Mouse (Mus musculus) thymus, postnatal 10 days (tissue): ENCODE data around the gene Jakmip3.

ENCODE experiments used
- DNase-seq, 2 experiments: peaks; one replicate each; pipeline ENCODE4 v3.0.0; 2021; ENCODE audit warnings: low spot score in 2 of 2

Jakmip3 gene

GRCm38 (mm10) chr7:139031215-139031614 is 90.7 kb downstream of the Jakmip3 start:
- no peak for DNase-seq

- no peak for DNase-seq
Observed at GRCm38 (mm10) chr7:139063406-139063805, 122.9 kb downstream of the Jakmip3 start.

GRCm38 (mm10) chr7:139068182-139068623 is 127.7 kb downstream of the Jakmip3 start:
- peak in 1 of 2 experiments; percentile 39 for DNase-seq

GRCm38 (mm10) chr7:139074189-139074588 is 133.7 kb downstream of the Jakmip3 start:
- DNase-seq: no peak

- no peak for DNase-seq
Observed at GRCm38 (mm10) chr7:139075054-139075794, 134.7 kb downstream of the Jakmip3 start.

GRCm38 (mm10) chr7:139077283-139077682 is 136.8 kb downstream of the Jakmip3 start:
- DNase-seq: no peak

GRCm38 (mm10) chr7:139078181-139078580 is 137.7 kb downstream of the Jakmip3 start:
- DNase-seq: no peak

- no peak for DNase-seq
Observed at GRCm38 (mm10) chr7:139079141-139079540, 138.6 kb downstream of the Jakmip3 start.

GRCm38 (mm10) chr7:139080714-139081113 is 140.2 kb downstream of the Jakmip3 start:
- no peak for DNase-seq

- no peak for DNase-seq
Observed at GRCm38 (mm10) chr7:139081158-139081557, 140.6 kb downstream of the Jakmip3 start.

GRCm38 (mm10) chr7:139082281-139082680 is 141.8 kb downstream of the Jakmip3 start:
- no peak for DNase-seq

- DNase-seq: no peak
Observed at GRCm38 (mm10) chr7:139084316-139084715, 143.8 kb downstream of the Jakmip3 start.

- DNase-seq: no peak
Observed at GRCm38 (mm10) chr7:139085629-139086194, 145.2 kb downstream of the Jakmip3 start, which contains the start of gene Dpysl4. Gene Dpysl4 (plus strand): TSS chr7:139086001.

- DNase-seq: no peak
Observed at GRCm38 (mm10) chr7:139086195-139087158, 145.9 kb downstream of the Jakmip3 start.

GRCm38 (mm10) chr7:139087801-139088200 is 147.3 kb downstream of the Jakmip3 start:
- no peak for DNase-seq

- no peak for DNase-seq
Observed at GRCm38 (mm10) chr7:139089892-139090874, 149.7 kb downstream of the Jakmip3 start.

- DNase-seq: no peak
Observed at GRCm38 (mm10) chr7:139091681-139092080, 151.2 kb downstream of the Jakmip3 start.

GRCm38 (mm10) chr7:139092676-139093075 is 152.1 kb downstream of the Jakmip3 start:
- no peak for DNase-seq

- no peak for DNase-seq
Observed at GRCm38 (mm10) chr7:139093124-139093523, 152.6 kb downstream of the Jakmip3 start.

- no peak for DNase-seq
Observed at GRCm38 (mm10) chr7:139093781-139094180, 153.3 kb downstream of the Jakmip3 start.

GRCm38 (mm10) chr7:139094761-139095160 is 154.2 kb downstream of the Jakmip3 start:
- DNase-seq: no peak
